Mouse (Mus musculus): ENCODE measurements around the gene Gm10190. TPM values are rescaled to one million over a fixed set of nuclear protein-coding genes. Genes with fewer than 3 reads are reported as not detected.

Gm10190 gene
- polyA plus RNA-seq (2015; fragmentation: Nextera tagmentation; extraction: Ambion mirVana) = 2.0 TPM in 2 replicates

DNA sequence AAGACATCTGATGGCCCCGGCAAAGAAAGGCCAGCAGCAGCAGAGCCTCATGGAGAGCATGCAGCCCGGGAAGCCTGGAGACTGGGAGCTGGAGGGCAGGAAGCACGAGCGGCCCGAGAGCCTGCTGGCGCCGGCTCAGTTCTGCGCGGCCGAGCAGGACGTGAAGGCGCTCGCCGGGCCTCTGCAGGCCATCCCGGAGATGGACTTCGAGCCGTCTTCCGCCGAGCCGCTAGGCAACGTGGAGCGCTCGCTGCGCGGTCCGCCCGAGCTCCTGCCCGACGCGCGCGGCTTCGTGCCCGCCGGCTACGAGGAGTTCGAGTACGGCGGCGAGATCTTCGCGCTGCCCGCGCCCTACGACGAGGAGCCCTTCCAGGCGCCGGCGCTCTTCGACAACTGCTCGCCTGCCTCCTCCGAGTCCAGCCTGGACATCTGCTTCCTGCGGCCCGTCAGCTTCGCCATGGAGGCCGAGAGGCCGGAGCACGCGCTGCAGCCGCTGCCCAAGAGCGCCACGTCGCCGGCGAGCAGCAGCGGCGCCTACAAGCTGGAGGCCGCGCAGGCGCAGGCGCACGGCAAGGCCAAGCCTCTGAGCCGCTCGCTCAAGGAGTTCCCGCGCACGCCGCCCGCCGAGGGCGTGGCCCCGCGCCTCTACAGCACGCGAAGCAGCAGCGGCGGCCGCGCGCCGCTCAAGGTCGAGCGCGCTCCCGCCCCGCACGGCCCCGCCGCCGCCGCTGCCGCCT lies at the start of gene Gm10190:
Gene Gm10190 (minus strand): TSS at position 553 of the 737 bp plus-strand sequence.

Other genes with a start within 250 kb of the Gm10190 start
- gene Galm, start 246.1 kb downstream of the Gm10190 start, polyA plus RNA-seq (2015; fragmentation: Nextera tagmentation; extraction: Ambion mirVana) = 4.8 and 4.9 TPM in 2 replicates
- 181 and 216 TPM in 2 replicates for gene Srsf7, start 166.2 kb downstream of the Gm10190 start, polyA plus RNA-seq (2015; fragmentation: Nextera tagmentation; extraction: Ambion mirVana)
- gene Ttc39d, start 166.1 kb downstream of the Gm10190 start, polyA plus RNA-seq (2015; fragmentation: Nextera tagmentation; extraction: Ambion mirVana) = not detected in 2 replicates
- 17.5 and 18.1 TPM in 2 replicates for gene Gemin6, start 149.1 kb downstream of the Gm10190 start, polyA plus RNA-seq (2015; fragmentation: Nextera tagmentation; extraction: Ambion mirVana)
- 8.6 and 9.5 TPM in 2 replicates for gene Morn2, start 83.3 kb downstream of the Gm10190 start, polyA plus RNA-seq (2015; fragmentation: Nextera tagmentation; extraction: Ambion mirVana)
- 5.6 and 6.0 TPM in 2 replicates for gene Dhx57, start 83.1 kb downstream of the Gm10190 start, polyA plus RNA-seq (2015; fragmentation: Nextera tagmentation; extraction: Ambion mirVana)
- gene Arhgef33, start 66.1 kb downstream of the Gm10190 start, polyA plus RNA-seq (2015; fragmentation: Nextera tagmentation; extraction: Ambion mirVana) = 0.88 and 1.1 TPM in 2 replicates
- 1.9 and 2.2 TPM in 2 replicates for gene Sos1, start 106.9 kb upstream of the Gm10190 start, polyA plus RNA-seq (2015; fragmentation: Nextera tagmentation; extraction: Ambion mirVana)
- 0.12 TPM in 1 of 2 replicates, not detected in the other for gene Cdkl4, start 204.3 kb upstream of the Gm10190 start, polyA plus RNA-seq (2015; fragmentation: Nextera tagmentation; extraction: Ambion mirVana)

All from urinary bladder, postnatal 0 days (tissue).